Mouse (Mus musculus): ENCODE results near the gene Myog.
"Not testable (repeated sequence)": the region's sequence is repeated elsewhere in the genome, so short reads cannot be mapped to it uniquely, and the experiment has no call there.

Myog gene

DNA sequence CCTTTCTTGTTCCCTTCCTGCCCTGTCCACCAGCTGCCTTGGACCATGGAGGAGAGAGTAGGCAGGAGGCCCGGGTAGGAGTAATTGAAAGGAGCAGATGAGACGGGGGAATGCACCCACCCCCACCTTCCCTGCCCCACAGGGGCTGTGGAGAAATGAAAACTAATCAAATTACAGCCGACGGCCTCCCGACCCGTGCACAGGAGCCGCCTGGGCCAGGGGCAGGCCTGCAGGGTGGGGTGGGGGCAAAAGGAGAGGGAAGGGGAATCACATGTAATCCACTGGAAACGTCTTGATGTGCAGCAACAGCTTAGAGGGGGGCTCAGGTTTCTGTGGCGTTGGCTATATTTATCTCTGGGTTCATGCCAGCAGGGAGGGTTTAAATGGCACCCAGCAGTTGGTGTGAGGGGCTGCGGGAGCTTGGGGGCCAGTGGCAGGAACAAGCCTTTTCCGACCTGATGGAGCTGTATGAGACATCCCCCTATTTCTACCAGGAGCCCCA lies at the start of gene Myog:
Myog (plus strand) TSS at position 392 of the 502 bp plus-strand sequence.
- no peak for DNase-seq (ENCODE audit: low spot score in 2 of 2)

GRCm38 (mm10) chr1:134240701-134241100 lies 49.1 kb upstream of the Myog start:
- DNase-seq (ENCODE audit: low spot score in 2 of 2), result no peak

DNA sequence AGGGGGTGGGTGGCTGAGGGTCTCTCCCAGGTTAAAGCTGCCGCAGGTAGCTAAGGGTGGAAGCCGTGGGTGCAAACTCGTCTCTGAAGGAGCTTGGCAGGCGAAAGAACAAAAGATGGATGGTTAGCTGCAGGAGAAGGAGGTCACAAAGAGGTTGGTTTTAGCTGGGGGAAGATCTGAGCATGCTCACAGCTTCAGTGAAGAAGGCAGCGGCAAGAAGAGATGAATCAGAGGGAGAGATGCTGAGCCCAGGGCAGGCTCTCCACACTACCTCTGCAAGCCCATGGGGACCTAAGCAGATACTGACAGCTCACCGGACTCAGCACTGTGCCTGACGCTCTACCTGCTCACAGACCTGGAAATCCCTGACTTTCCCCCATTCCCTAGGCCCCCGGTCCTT lies 48.5 kb upstream of the Myog start:
- DNase-seq (ENCODE audit: low spot score in 2 of 2), result no peak

DNA sequence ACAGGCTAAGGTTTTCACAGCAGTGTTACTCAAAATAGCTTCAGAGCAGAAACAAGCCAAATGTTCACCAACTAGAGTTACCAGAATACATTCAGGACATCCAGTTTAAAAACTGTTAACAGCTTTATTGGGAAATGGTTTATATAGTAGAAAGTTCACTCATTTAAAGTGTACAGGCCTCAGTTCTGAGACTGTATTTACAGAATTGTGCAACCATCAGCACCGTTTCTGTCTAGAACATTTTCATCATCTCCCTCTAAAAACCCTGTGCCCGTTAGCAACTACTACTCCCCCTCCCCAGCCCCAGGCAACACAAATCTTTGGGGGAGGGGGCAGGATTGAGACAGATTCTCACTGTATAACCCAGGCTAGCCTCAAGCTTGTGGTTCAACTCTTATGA lies 47.5 kb upstream of the Myog start:
- no peak for DNase-seq (ENCODE audit: low spot score in 2 of 2)

- no peak for DNase-seq (ENCODE audit: low spot score in 2 of 2)
Measured at GRCm38 (mm10) chr1:134243505-134243904, 46.3 kb upstream of the Myog start.

- DNase-seq (ENCODE audit: low spot score in 2 of 2), result peak; percentile 93
Measured at GRCm38 (mm10) chr1:134243948-134244914, 45.6 kb upstream of the Myog start.

DNA sequence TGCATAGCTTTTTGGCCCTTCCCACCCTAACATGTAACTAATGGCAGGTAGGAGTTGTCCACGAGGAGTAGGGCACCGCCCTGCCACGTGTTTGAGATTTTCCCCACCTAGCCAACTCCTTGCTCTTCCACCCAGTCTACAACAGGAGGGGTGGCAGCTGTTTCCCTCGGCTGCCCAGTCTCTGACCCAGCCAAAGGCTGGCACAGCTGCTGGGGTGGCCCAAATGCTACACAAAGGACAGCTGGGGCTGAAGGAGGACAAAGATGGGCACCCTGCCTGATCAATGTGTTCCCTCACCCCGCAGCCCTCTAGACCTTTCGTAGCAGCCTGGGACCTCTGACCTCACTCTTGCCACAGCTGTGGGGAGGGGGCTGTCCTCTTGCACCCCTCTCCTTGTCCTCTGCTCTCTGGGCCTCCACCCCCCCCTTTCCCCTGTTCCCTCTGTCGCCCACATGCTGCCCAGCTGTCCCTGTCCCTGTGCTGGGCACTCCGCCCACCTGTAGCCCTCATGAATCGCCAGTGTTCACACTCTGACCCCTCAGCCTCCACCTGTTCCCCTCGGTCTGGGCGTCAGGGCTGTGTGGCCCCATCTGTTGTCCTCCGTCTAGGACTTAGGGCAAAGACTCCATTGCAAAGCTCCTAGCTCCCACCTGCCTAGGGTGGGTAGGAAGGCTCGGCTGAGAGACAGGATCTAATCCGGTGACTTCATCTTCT lies 44.6 kb upstream of the Myog start:
- no peak for DNase-seq (ENCODE audit: low spot score in 2 of 2)

DNA sequence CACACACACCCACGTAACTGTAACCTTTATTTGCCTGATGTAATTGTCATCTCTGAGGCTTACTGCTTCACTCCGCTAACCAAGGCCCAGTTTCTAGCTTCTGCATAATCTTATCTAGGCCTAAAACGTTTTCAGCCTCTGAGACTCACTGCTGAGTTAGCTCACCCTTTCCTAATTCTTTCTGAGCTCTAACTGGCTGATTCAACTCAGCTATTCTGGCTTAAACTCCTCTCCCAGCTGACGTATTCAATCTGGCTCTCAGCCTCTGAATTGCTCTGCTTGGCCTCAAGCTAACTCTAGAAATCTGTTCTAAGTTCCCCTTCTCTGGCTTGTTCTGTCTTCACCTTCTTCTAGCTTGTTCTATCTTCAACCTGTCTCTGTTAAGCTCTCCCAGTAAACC lies 43.2 kb upstream of the Myog start:
- DNase-seq (ENCODE audit: low spot score in 2 of 2), result no peak

DNA sequence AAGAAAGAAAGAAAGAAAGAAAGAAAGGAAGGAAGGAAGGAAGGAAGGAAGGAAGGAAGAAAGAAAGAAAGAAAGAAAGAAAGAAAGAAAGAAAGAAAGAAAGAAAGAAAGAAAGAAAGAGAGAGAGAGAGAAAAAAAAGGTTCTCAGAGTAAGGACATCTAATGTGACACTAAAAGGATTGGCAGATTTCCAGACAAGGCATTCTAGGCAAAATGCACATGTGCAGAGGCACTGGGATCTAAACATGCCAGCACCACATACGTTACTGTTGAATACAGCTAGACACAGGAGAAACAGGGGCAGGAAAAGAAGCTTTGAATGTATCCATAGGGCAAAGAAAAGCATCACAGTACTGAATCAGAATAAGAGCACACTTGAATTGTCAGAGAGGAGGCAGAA lies 40.1 kb upstream of the Myog start:
- DNase-seq (ENCODE audit: low spot score in 2 of 2), result not testable (repeated sequence)

DNA sequence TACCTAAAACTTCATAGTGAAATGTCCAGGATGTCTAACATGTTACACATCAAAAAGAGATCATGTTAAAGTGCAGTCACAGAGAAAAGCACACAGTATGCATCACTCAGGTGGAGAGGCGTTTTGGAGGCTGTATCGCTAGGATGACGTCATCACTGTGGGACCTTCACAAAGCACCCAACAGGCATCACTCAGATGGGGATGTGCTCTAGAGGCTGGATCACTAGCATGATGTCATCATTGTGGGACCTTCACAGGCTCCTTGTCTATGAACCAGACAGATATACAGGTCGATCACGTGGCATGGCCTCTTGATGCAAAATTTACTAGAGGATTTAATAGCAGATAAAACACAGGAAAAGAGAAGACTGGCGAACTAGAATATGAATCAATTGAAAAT lies 25.4 kb upstream of the Myog start:
- no peak for DNase-seq (ENCODE audit: low spot score in 2 of 2)

DNA sequence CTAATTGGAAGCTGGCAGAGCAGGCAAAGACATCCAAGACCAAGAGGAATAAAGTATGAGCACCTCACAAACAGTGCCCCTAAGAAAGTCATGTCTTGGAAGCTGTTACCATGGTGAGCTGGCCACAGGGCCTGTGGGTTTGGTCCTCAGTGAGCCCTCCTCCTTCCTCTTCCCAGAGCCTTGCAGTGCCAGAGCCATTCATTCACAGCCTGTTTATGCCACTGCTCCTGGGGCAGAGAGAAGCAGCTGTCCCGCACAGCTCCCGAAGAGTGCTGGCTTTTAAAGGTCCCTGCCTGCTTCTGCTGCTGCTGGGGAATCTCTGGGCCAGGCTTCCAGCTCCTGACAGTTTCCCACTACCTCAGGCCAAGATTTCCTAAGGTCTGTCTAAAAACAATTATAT lies 24.0 kb upstream of the Myog start:
- DNase-seq (ENCODE audit: low spot score in 2 of 2), result no peak

DNA sequence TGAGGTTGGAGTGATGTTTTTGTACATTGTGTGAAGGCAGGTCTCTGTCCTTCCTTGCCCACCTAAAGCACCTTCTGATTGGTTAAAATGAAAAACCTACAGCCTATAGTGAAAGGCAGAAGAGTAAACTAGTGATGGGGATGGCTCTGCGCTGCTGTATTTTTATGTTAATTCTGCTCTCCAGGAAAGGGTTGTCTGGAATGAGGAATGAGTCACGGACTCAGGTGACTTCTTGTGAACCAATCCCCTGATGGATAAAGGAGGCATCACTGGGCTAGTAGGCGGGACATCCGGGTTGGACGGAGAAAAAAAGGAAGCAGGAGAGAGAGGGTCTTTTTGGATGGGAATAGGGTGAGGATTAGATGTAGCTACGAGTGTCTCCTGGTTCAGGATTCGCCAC lies 19.8 kb upstream of the Myog start:
- DNase-seq (ENCODE audit: low spot score in 2 of 2), result no peak

DNA sequence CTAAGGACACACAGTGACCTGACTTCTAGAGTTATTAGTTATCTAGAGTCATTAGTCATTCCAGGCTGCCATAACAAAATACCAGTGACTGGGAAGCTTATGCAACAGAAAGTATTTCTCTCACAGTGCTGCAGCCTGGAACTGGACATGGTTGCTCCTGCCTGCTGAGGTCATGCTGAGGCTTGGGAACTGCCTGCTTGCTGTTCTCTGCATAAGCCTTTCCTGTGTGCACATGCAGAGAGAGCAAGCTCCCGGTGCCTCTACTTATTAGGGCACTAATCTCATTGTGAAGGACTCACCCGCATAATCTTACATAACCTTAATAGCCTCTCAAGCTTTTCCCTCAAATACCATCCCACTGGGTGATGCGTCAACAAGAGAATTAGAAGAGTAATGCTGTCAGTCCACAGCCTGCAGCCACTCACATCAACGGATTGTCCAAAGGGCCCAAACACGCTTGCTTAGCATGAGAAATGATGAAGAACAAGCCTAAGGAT lies 17.0 kb upstream of the Myog start:
- no peak for DNase-seq (ENCODE audit: low spot score in 2 of 2)

GRCm38 (mm10) chr1:134273493-134274395 lies 16.0 kb upstream of the Myog start:
- peak; percentile 40 to 56 for DNase-seq (ENCODE audit: low spot score in 2 of 2)

GRCm38 (mm10) chr1:134274483-134274920 lies 15.3 kb upstream of the Myog start:
- DNase-seq (ENCODE audit: low spot score in 2 of 2), result no peak

- peak in 1 of 2 experiments; percentile 47 for DNase-seq (ENCODE audit: low spot score in 2 of 2)
Measured at GRCm38 (mm10) chr1:134275616-134276464, 13.9 kb upstream of the Myog start.

- no peak for DNase-seq (ENCODE audit: low spot score in 2 of 2)
Measured at GRCm38 (mm10) chr1:134276823-134277222, 13.0 kb upstream of the Myog start.

GRCm38 (mm10) chr1:134280174-134280573 lies 9.6 kb upstream of the Myog start:
- no peak for DNase-seq (ENCODE audit: low spot score in 2 of 2)

DNA sequence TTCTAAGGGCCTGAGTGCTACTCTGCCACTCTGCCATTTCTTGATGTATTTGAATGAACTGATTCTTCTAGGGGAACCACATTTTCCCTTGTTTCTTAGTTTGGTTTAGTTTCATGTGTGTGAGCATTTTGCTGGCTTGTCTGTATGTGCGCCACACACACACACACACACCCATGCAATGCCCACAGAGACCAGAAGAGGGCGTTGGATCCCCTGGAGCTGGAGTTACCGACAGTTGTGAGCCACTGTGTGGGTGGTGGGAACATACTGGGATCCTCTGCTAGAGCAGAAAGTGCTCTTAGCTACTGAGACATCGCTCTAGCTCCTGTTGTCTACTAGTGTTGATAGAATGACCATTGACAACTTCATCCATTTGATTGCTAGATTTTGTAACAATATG lies 8.2 kb upstream of the Myog start:
- DNase-seq (ENCODE audit: low spot score in 2 of 2), result no peak

DNA sequence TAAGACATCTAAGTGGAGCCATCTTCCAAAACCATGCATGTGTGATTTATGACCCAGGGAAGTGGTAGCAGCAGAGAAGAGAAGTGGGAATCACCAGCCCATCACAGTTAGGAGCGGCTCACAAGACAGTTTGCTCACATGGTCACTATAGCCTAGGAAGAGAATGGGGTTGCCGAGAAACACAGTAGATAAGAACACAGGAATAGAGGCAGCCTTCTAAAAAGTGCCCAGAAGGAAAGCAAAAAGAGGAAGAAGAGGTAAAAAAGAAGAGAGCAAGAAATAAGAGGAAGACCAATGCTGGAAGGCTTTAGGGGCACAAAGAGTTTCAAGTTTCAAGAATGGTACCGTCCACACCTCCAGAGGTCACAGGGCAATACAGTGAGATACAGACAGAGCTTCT lies 7.4 kb upstream of the Myog start:
- DNase-seq (ENCODE audit: low spot score in 2 of 2), result no peak

Data from right cerebral cortex, adult 2 months (tissue).